Mouse (Mus musculus): ENCODE measurements around the gene Srbd1. TPM values are rescaled to one million over a fixed set of nuclear protein-coding genes. Genes with fewer than 3 reads are reported as not detected.

Gene Srbd1
- polyA plus RNA-seq, 1 experiment = 42.5 TPM

GRCm38 (mm10) chr17:85944726-85945125 lies 200.2 kb downstream of the Srbd1 start:
- TF ChIP-seq CTCF (IDR thresholded peaks at IDR 0.05; ENCODE audit: low read depth, low read length) (no peak), POLR2A (IDR thresholded peaks at IDR 0.05; ENCODE audit: insufficient read depth, low read length) (no peak), EP300 (IDR thresholded peaks at IDR 0.05; ENCODE audit: insufficient read depth, low read depth, low read length) (no peak)
- H3K27ac ChIP-seq (ENCODE audit: insufficient read depth, low read length) = no peak overlapping the region

GRCm38 (mm10) chr17:85943994-85944640 lies 200.9 kb downstream of the Srbd1 start:
- Histone ChIP-seq H3K27ac (ENCODE audit: insufficient read depth, low read length) (no peak overlapping the region), H3K9me3 (replicated peaks; ENCODE audit: control insufficient read depth, insufficient read depth, low read length, poor library complexity, severe bottlenecking) (no peaks in the 10 kb centered on the region), H3K27me3 (ENCODE audit: control insufficient read depth, insufficient read depth, low read length, poor library complexity, severe bottlenecking) (no peaks in the 10 kb centered on the region), H3K4me1 (ENCODE audit: control insufficient read depth, insufficient read depth, low read length) (no peaks in the 10 kb centered on the region), H3K4me3 (ENCODE audit: low read depth, low read length) (no peak overlapping the region), H3K9ac (ENCODE audit: low read depth, poor library complexity, severe bottlenecking) (no peak overlapping the region), H3K36me3 (ENCODE audit: control insufficient read depth, insufficient read depth, low read length, poor library complexity, severe bottlenecking) (no peaks in the 10 kb centered on the region)
- TF ChIP-seq EP300 (IDR thresholded peaks at IDR 0.05; ENCODE audit: insufficient read depth, low read depth, low read length) (no peak), CTCF (IDR thresholded peaks at IDR 0.05; ENCODE audit: low read depth, low read length) (no peak), POLR2A (IDR thresholded peaks at IDR 0.05; ENCODE audit: insufficient read depth, low read length) (no peak)

More at GRCm38 (mm10) chr17:85944726-85945125, 200.2 kb downstream of the Srbd1 start:
- H3K4me3 ChIP-seq (ENCODE audit: low read depth, low read length) = no peak overlapping the region
- no peak overlapping the region for H3K9ac ChIP-seq (ENCODE audit: low read depth, poor library complexity, severe bottlenecking)
- no peaks in the 10 kb centered on the region for H3K36me3 ChIP-seq (ENCODE audit: control insufficient read depth, insufficient read depth, low read length, poor library complexity, severe bottlenecking)
- H3K27me3 ChIP-seq (ENCODE audit: control insufficient read depth, insufficient read depth, low read length, poor library complexity, severe bottlenecking) = no peaks in the 10 kb centered on the region
- H3K4me1 ChIP-seq (ENCODE audit: control insufficient read depth, insufficient read depth, low read length) = no peaks in the 10 kb centered on the region
- no peaks in the 10 kb centered on the region for H3K9me3 ChIP-seq (replicated peaks; ENCODE audit: control insufficient read depth, insufficient read depth, low read length, poor library complexity, severe bottlenecking)

- H3K4me1 ChIP-seq (ENCODE audit: control insufficient read depth, insufficient read depth, low read length) = no peaks in the 10 kb centered on the region
- no peak overlapping the region for H3K9ac ChIP-seq (ENCODE audit: low read depth, poor library complexity, severe bottlenecking)
- H3K36me3 ChIP-seq (ENCODE audit: control insufficient read depth, insufficient read depth, low read length, poor library complexity, severe bottlenecking) = no peaks in the 10 kb centered on the region
- no peaks in the 10 kb centered on the region for H3K9me3 ChIP-seq (replicated peaks; ENCODE audit: control insufficient read depth, insufficient read depth, low read length, poor library complexity, severe bottlenecking)
- TF ChIP-seq EP300 (IDR thresholded peaks at IDR 0.05; ENCODE audit: insufficient read depth, low read depth, low read length) (no peak), POLR2A (IDR thresholded peaks at IDR 0.05; ENCODE audit: insufficient read depth, low read length) (no peak), CTCF (IDR thresholded peaks at IDR 0.05; ENCODE audit: low read depth, low read length) (no peak)
- H3K27me3 ChIP-seq (ENCODE audit: control insufficient read depth, insufficient read depth, low read length, poor library complexity, severe bottlenecking) = no peaks in the 10 kb centered on the region
- no peak overlapping the region for H3K27ac ChIP-seq (ENCODE audit: insufficient read depth, low read length)
- H3K4me3 ChIP-seq (ENCODE audit: low read depth, low read length) = no peak overlapping the region
Measured at GRCm38 (mm10) chr17:85943551-85943981, 201.4 kb downstream of the Srbd1 start.

- TF ChIP-seq EP300 (IDR thresholded peaks at IDR 0.05; ENCODE audit: insufficient read depth, low read depth, low read length) (no peak), POLR2A (IDR thresholded peaks at IDR 0.05; ENCODE audit: insufficient read depth, low read length) (no peak), CTCF (IDR thresholded peaks at IDR 0.05; ENCODE audit: low read depth, low read length) (no peak)
- H3K36me3 ChIP-seq (ENCODE audit: control insufficient read depth, insufficient read depth, low read length, poor library complexity, severe bottlenecking) = no peaks in the 10 kb centered on the region
- H3K9me3 ChIP-seq (replicated peaks; ENCODE audit: control insufficient read depth, insufficient read depth, low read length, poor library complexity, severe bottlenecking) = no peaks in the 10 kb centered on the region
- H3K4me3 ChIP-seq (ENCODE audit: low read depth, low read length) = no peak overlapping the region
- no peak overlapping the region for H3K9ac ChIP-seq (ENCODE audit: low read depth, poor library complexity, severe bottlenecking)
- no peak overlapping the region for H3K27ac ChIP-seq (ENCODE audit: insufficient read depth, low read length)
- no peaks in the 10 kb centered on the region for H3K27me3 ChIP-seq (ENCODE audit: control insufficient read depth, insufficient read depth, low read length, poor library complexity, severe bottlenecking)
- no peaks in the 10 kb centered on the region for H3K4me1 ChIP-seq (ENCODE audit: control insufficient read depth, insufficient read depth, low read length)
Measured at GRCm38 (mm10) chr17:85943071-85943470, 201.9 kb downstream of the Srbd1 start.

GRCm38 (mm10) chr17:85942123-85942522 lies 202.9 kb downstream of the Srbd1 start:
- Histone ChIP-seq H3K27me3 (ENCODE audit: control insufficient read depth, insufficient read depth, low read length, poor library complexity, severe bottlenecking) (no peaks in the 10 kb centered on the region), H3K9ac (ENCODE audit: low read depth, poor library complexity, severe bottlenecking) (no peak overlapping the region), H3K27ac (ENCODE audit: insufficient read depth, low read length) (no peak overlapping the region), H3K36me3 (ENCODE audit: control insufficient read depth, insufficient read depth, low read length, poor library complexity, severe bottlenecking) (no peaks in the 10 kb centered on the region), H3K4me1 (ENCODE audit: control insufficient read depth, insufficient read depth, low read length) (no peaks in the 10 kb centered on the region), H3K4me3 (ENCODE audit: low read depth, low read length) (no peak overlapping the region), H3K9me3 (replicated peaks; ENCODE audit: control insufficient read depth, insufficient read depth, low read length, poor library complexity, severe bottlenecking) (no peaks in the 10 kb centered on the region)
- TF ChIP-seq POLR2A (IDR thresholded peaks at IDR 0.05; ENCODE audit: insufficient read depth, low read length) (no peak), EP300 (IDR thresholded peaks at IDR 0.05; ENCODE audit: insufficient read depth, low read depth, low read length) (no peak)

- H3K27ac ChIP-seq (ENCODE audit: insufficient read depth, low read length) = no peak overlapping the region
- H3K4me1 ChIP-seq (ENCODE audit: control insufficient read depth, insufficient read depth, low read length) = no peaks in the 10 kb centered on the region
- no peaks in the 10 kb centered on the region for H3K27me3 ChIP-seq (ENCODE audit: control insufficient read depth, insufficient read depth, low read length, poor library complexity, severe bottlenecking)
- no peaks in the 10 kb centered on the region for H3K9me3 ChIP-seq (replicated peaks; ENCODE audit: control insufficient read depth, insufficient read depth, low read length, poor library complexity, severe bottlenecking)
- no peak overlapping the region for H3K4me3 ChIP-seq (ENCODE audit: low read depth, low read length)
- no peaks in the 10 kb centered on the region for H3K36me3 ChIP-seq (ENCODE audit: control insufficient read depth, insufficient read depth, low read length, poor library complexity, severe bottlenecking)
- no peak overlapping the region for H3K9ac ChIP-seq (ENCODE audit: low read depth, poor library complexity, severe bottlenecking)
- TF ChIP-seq CTCF (IDR thresholded peaks at IDR 0.05; ENCODE audit: low read depth, low read length) (no peak), POLR2A (IDR thresholded peaks at IDR 0.05; ENCODE audit: insufficient read depth, low read length) (no peak), EP300 (IDR thresholded peaks at IDR 0.05; ENCODE audit: insufficient read depth, low read depth, low read length) (no peak)
Measured at GRCm38 (mm10) chr17:85941141-85941738, 203.7 kb downstream of the Srbd1 start.
